Mouse (Mus musculus) midbrain, embryonic 11.5 days (tissue): Measurements from ENCODE around the gene Ciart. TPM values are rescaled to one million over a fixed set of nuclear protein-coding genes. Genes with fewer than 3 reads are reported as not detected.

Experiments used
- ATAC-seq: fragments of 200-750 bp; cut with Nextera tagmentation; 2 replicates; pipeline ENCODE4 v1.8.0; 2017; ENCODE audit warnings: moderate TSS enrichment, moderate library complexity; ENCODE audit not compliant: low FRiP score
- DNase-seq: peaks from one replicate; pipeline ENCODE4 v3.0.0; 2015; ENCODE audit warnings: low spot score; ENCODE audit errors: missing footprints
- H3K27ac ChIP-seq: fragments of 300-500 bp; sonication (generic); 2 replicates; pipeline ENCODE4 v1.5.1; 2014; ENCODE audit warnings: low read depth, low read length
- H3K27me3 ChIP-seq: fragments of 300-500 bp; sonication (generic); 2 replicates; pipeline ENCODE4 v1.6.1; 2014; ENCODE audit warnings: mild to moderate bottlenecking, low read length, moderate library complexity, mixed read lengths; ENCODE audit not compliant: control insufficient read depth, insufficient read depth
- H3K36me3 ChIP-seq: fragments of 300-500 bp; sonication (generic); 2 replicates; pipeline ENCODE4 v1.6.1; 2014; ENCODE audit warnings: mild to moderate bottlenecking, low read length, moderate library complexity, mixed read lengths; ENCODE audit not compliant: control insufficient read depth, insufficient read depth
- H3K4me1 ChIP-seq: fragments of 300-500 bp; sonication (generic); 2 replicates; pipeline ENCODE4 v1.6.1; 2014; ENCODE audit warnings: low read length; ENCODE audit not compliant: control insufficient read depth, insufficient read depth
- H3K4me2 ChIP-seq: fragments of 300-500 bp; sonication (generic); 2 replicates; pipeline ENCODE4 v1.6.1; 2014; ENCODE audit warnings: mild to moderate bottlenecking, moderate library complexity
- H3K4me3 ChIP-seq: fragments of 300-500 bp; sonication (generic); 2 replicates; pipeline ENCODE4 v1.5.1; 2014; ENCODE audit warnings: low read depth, low read length
- H3K9ac ChIP-seq: fragments of 300-500 bp; sonication (generic); 2 replicates; pipeline ENCODE4 v1.6.1; 2014; ENCODE audit warnings: low read length
- H3K9me3 ChIP-seq: fragments of 300-500 bp; sonication (generic); 2 replicates; pipeline ENCODE4 v1.6.1; 2016; ENCODE audit warnings: low read length; ENCODE audit not compliant: control insufficient read depth
- WGBS: fragments of 180-500 bp; shearing (Covaris S2); extraction: QIAGEN DNeasy Blood & Tissue Kit; methylation state at CpG from one replicate; pipeline ENCODE4 v1.1.7; 2014; 5-methylcytosine and 5-hydroxymethylcytosine counted together
- polyA plus RNA-seq: library from polyadenylated mRNA; unstranded; fragments of >200 nt; fragmentation: Nextera tagmentation; extraction: Ambion mirVana; gene quantifications from 2 replicates; pipeline ENCODE4 v1.2.1, GENCODE M21; 2014

Ciart gene
- polyA plus RNA-seq, 1 experiment from 2014 or later: 4.6 TPM

DNA sequence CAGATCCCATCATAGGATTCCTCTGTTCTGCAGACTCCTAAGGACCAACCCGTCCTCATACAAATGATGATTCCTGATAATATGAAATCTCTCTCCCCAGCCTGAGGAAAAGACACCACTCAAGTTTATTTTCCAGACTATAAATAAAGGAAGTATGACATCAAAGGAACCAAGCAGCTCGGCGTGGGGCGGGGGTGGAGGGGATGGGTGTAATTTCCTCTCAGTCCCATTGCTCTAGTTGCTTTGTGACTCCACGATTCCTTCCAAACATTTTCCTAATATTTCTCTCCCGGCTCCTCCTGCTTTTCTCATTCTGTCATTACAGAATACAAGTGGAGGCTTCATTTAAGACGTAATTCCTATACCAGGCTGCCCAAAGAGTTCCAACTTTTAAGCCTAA lies 11.1 kb upstream of the Ciart start:
- H3K36me3 ChIP-seq: no peaks in the 10 kb centered on the region
- H3K9me3 ChIP-seq: no peaks in the 10 kb centered on the region
- DNase-seq: no peak
- peak overlapping the region; percentile 64 for H3K9ac ChIP-seq
- H3K27ac ChIP-seq: peak overlapping the region; percentile 21; the same call in 1 of the 2 replicates
- 25% methylated on average over 7 of the region's 7 CpGs for WGBS
- ATAC-seq: 0 out of 2 replicates have a peak, but pooled peaks have one; percentile 0
- no peaks in the 10 kb centered on the region for H3K27me3 ChIP-seq
- peak overlapping the region; percentile 49 for H3K4me2 ChIP-seq
- peak overlapping the region; percentile 68; the same call in 1 of the 2 replicates for H3K4me3 ChIP-seq
- peaks cover 12% of the 10 kb centered on the region for H3K4me1 ChIP-seq

DNA sequence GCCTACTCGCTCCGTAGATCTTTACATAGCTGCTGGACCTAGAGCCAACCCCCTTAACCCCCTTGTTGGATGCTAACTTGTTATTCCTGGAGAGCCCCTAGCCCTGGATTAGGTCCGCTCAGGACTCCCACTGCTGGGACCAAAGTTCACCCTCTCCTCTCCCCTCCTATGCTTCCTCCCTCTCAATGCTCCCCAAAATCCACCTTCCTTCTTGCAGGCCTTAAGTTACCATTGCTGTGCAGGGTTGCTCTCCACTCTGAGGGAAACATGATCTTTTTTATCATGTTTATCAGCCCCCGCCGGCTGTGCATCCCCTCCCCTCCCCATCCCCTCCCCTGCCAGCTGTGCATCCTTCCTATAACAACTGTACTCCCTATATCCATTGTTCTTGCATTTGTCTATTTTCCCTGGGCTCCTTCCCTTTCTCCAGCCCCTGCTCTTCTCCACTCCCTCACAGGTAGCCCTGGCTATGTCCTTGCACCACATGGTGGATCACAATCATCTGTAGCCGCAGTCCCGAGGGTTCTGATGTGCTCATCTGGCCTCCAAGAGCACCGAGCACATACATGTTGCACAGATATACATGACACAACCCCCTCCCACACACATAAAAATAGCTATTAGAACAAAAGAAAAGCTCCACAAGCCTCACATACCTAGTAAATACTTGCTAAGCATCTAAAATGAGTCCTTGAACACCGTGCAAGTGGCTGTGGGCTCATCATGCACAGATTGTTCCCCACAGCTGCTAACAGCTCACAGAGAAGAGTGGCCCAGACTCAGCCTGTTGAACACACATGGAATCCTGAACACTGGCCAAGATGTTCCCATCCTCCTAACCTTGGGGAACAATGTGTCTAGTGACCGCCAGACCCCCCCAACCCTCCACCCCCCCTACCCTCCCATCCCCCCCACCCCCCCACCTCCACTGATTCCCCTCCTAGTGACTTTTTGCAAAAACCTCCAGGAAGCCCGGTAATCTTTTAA lies 10.3 kb upstream of the Ciart start:
- WGBS: 41% methylated on average over 11 of the region's 11 CpGs
- Histone ChIP-seq H3K4me2 (0 out of 2 replicates have a peak overlapping the region, but pooled peaks have one; percentile 49), H3K9me3 (no peaks in the 10 kb centered on the region), H3K36me3 (no peaks in the 10 kb centered on the region), H3K27me3 (no peaks in the 10 kb centered on the region), H3K9ac (no peak overlapping the region), H3K4me3 (no peak overlapping the region), H3K4me1 (peaks cover 12% of the 10 kb centered on the region), H3K27ac (no peak overlapping the region; the same call in 1 of the 2 replicates)
- ATAC-seq (no peak), DNase-seq (no peak)

DNA sequence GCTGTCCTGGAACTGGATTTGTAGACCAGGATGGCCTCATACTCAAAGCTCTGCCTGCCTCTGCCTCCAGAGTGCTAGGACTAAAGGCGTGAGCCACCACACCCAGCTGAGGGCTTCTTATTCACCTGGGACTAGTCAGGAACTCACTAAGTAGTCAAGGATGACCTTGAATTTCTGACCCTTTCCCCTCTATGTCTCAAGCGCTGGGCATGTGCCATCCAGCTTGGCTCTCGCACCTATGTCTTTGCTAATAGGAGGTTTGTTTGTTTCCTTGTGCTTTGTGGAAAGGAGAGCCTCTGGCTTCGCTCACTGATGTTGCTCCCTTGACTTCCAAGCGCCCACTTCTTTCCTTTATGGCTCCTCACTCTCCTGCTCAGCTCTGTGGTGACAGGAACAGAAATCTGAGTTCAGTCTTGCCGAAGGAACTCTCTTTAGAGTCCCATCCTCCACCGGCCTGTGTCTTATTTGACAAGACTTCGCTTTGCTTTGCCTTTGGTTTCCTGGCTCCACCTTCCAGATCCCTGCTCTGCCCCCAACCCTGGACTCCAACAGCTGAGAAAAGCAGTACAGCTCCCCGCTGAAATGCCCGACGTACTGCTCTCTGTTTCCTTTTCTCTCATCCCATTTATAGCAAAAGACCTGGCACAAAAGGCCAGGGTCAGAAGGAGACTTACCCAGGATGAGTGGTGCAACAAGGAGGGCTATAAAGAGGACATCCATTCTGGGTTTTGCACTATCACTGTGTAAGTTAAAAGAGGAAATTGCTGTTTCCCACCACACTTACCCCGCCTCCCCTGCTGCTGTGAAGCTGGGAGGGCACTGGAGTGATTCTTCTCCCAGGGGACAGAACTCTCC lies 9.4 kb upstream of the Ciart start, which contains the start of gene BC028528:
Gene BC028528 (minus strand): TSS at position 795 of the 855 bp plus-strand sequence.
- H3K27me3 ChIP-seq: no peaks in the 10 kb centered on the region
- WGBS: 27% methylated on average over 12 of the region's 12 CpGs
- H3K4me2 ChIP-seq: no peak within 1 kb of the TSS
- DNase-seq: peak; percentile 85
- H3K36me3 ChIP-seq: no peaks in the 10 kb centered on the region
- H3K4me3 ChIP-seq: no peak within 1 kb of the TSS
- peak within 1 kb of the TSS; percentile 36; the same call in 1 of the 2 replicates for H3K9ac ChIP-seq
- no peak for ATAC-seq
- H3K9me3 ChIP-seq: no peaks in the 10 kb centered on the region
- H3K4me1 ChIP-seq: peaks cover 12% of the 10 kb centered on the region
- H3K27ac ChIP-seq: no peak within 1 kb of the TSS; the same call in 1 of the 2 replicates

DNA sequence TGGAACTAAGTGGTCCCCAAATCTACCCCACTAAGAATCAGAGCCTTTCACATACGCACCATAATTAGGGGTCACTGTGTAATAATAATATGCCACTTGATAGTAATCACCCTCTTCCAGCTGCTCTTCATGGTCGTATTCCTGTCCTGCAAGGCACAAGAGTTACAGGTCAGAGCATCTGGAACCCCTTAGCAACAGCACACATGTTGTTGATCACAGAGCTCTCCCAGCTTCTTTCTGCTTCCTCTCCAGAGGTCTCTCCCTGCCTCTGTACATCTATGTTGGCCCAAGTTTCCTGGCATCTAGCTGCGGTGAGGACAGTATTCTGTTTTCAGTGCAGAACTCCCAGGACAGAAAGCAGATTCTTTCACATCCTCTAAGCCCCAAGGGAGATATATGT lies 7.6 kb upstream of the Ciart start:
- Histone ChIP-seq H3K4me2 (no peak overlapping the region), H3K9ac (no peak overlapping the region), H3K27me3 (no peaks in the 10 kb centered on the region), H3K36me3 (no peaks in the 10 kb centered on the region), H3K27ac (no peak overlapping the region), H3K9me3 (no peaks in the 10 kb centered on the region), H3K4me3 (no peak overlapping the region), H3K4me1 (peaks cover 6% of the 10 kb centered on the region)
- 71% methylated on average over 3 of the region's 3 CpGs for WGBS
- no peak for ATAC-seq
- DNase-seq: no peak

DNA sequence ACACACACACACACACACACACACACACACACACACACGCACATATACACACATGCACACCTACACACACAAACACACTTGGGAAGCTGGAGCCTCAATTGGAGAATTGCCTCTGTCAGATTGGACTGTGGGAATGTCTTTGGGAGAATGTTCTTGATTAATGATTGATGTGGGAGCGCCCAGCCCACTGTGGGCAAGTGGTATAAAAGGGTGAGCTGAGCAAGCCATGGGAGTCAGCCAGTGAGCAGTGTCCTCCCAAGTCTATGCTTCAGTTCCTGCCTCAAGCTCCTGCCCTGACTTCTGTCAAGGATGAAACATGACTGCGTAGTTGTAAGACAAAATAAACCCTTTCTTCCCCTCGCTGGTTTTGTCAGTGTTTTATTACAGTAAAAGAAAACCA lies 5.5 kb upstream of the Ciart start:
- Histone ChIP-seq H3K4me1 (peaks cover 8% of the 10 kb centered on the region), H3K9me3 (no peaks in the 10 kb centered on the region), H3K36me3 (no peaks in the 10 kb centered on the region), H3K27me3 (0 out of 2 replicates have a peak, but pooled peaks cover 2% of the 10 kb centered on the region), H3K9ac (no peak overlapping the region), H3K27ac (no peak overlapping the region), H3K4me2 (no peak overlapping the region), H3K4me3 (no peak overlapping the region)
- DNase-seq (no peak), ATAC-seq (no peak)
- WGBS: 81% methylated on average over 4 of the region's 4 CpGs

DNA sequence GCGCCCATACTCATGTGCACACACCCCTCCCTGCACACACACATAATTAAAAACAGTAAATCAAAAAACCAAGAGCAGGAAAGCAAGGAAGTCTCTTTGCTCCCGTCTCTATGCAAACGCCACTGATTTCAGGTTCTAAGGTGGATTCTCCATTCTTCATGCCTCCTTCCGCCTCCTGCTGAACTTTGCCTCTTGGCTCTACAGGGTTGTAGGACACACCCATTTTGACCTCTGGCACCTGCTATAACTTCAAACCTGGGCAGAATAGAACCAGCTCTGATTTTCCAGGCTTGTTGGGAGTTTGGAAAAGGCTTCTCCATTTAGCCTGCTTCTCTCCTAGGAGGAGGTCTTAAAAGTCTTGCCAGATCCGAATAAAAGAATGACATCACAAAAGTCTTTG lies 2.3 kb upstream of the Ciart start:
- H3K4me3 ChIP-seq: no peak overlapping the region
- ATAC-seq: no peak
- H3K27me3 ChIP-seq: 0 out of 2 replicates have a peak, but pooled peaks cover 2% of the 10 kb centered on the region
- H3K36me3 ChIP-seq: no peaks in the 10 kb centered on the region
- no peak for DNase-seq
- H3K9ac ChIP-seq: no peak overlapping the region
- 83% methylated on average over 5 of the region's 5 CpGs for WGBS
- no peak overlapping the region for H3K4me2 ChIP-seq
- peaks cover 10% of the 10 kb centered on the region; the same call in 1 of the 2 replicates for H3K4me1 ChIP-seq
- no peak overlapping the region for H3K27ac ChIP-seq
- no peaks in the 10 kb centered on the region for H3K9me3 ChIP-seq

DNA sequence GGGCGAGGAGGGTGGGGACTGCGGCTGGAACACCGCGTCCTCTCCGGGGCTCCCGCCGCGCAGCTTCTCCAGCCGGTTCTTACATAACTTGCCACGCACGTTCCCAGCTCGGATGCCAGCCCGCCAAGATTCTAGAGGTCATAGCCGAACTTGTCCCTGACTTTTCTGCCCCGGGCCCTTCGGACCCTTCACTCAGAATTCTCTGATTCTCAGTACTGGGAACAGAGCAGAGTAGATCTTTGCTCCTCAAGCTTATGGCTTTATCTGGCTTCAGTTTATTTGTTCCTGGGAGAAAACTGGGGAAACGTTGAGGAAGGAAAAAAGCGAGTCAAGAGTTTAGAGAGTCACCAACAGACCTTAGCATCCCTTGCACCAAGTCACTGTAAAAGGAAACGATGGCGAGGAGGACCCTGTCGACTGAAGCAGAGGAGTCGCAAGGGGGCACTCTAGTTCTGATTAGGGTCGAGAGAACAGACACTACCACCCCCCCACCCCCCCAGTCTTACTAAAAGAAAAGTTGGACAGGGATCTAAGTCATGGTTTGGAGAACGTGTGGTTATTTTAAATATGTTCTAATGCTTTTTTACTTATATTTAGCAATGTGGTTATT lies 870 bp upstream of the Ciart start:
- H3K4me1 ChIP-seq: peaks cover 10% of the 10 kb centered on the region; the same call in 1 of the 2 replicates
- H3K4me3 ChIP-seq: peak overlapping the region; percentile 47
- 0 out of 2 replicates have a peak, but pooled peaks cover 2% of the 10 kb centered on the region for H3K27me3 ChIP-seq
- peak overlapping the region; percentile 94 for H3K4me2 ChIP-seq
- no peak overlapping the region for H3K27ac ChIP-seq
- H3K9ac ChIP-seq: peak overlapping the region; percentile 39
- no peaks in the 10 kb centered on the region for H3K9me3 ChIP-seq
- DNase-seq: peak; percentile 92
- ATAC-seq: no peak
- 4% methylated on average over 24 of the region's 24 CpGs for WGBS
- H3K36me3 ChIP-seq: no peaks in the 10 kb centered on the region

DNA sequence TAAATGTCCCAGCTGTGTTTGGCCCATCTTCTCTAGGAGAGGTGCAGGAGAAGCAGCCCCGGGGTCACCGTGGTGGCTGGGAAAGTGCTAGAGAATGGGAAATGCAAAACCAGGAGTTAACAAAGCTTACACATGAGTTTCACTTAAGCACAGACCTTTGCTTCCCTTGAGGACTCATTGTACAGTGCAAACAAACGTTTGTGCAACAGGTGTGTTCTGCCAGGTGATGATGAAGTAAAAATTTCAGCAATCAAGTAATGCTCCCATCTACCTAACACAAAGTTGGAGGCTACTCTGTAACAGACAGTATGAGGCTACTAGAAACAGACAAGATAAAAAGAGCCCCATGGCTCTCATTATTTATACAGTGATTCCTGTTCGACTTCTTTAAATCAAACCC lies 3.0 kb downstream of the Ciart start:
- DNase-seq: no peak
- 91% methylated on average over 4 of the region's 4 CpGs for WGBS
- H3K27ac ChIP-seq: no peak overlapping the region
- H3K4me1 ChIP-seq: peaks cover 10% of the 10 kb centered on the region; the same call in 1 of the 2 replicates
- H3K9ac ChIP-seq: no peak overlapping the region
- H3K4me3 ChIP-seq: no peak overlapping the region
- H3K27me3 ChIP-seq: 0 out of 2 replicates have a peak, but pooled peaks cover 2% of the 10 kb centered on the region
- no peak for ATAC-seq
- no peaks in the 10 kb centered on the region for H3K9me3 ChIP-seq
- H3K4me2 ChIP-seq: no peak overlapping the region
- no peaks in the 10 kb centered on the region for H3K36me3 ChIP-seq
